Mouse (Mus musculus) heart, postnatal 25 days (tissue): ENCODE results near the gene Pnp. TPM values are rescaled to one million over a fixed set of nuclear protein-coding genes. Genes with fewer than 3 reads are reported as not detected.
"Not testable (repeated sequence)": the region's sequence is repeated elsewhere in the genome, so short reads cannot be mapped to it uniquely, and the experiment has no call there.

ENCODE experiments used
- DNase-seq: peaks from one replicate; pipeline ENCODE4 v3.0.0; 2022; ENCODE audit warnings: low spot score
- intact Hi-C: fragments of 180-260 bp; cut with DNase I; formaldehyde crosslinking; loops from one replicate; pipeline ENCODE4 v1.15.1; 2025
- total RNA-seq, 2 experiments: library from RNA; stranded (reverse); gene quantifications; 2 replicates each; pipeline ENCODE4 v1.2.3; 2021

The Pnp gene
- 10 to 100 TPM; 12.2 to 13.5 TPM for total RNA-seq

- DNase-seq: peak; percentile 99
- intact Hi-C loops: loop anchor here (5.0 kb wide), 3 partner anchors 46 to 131 kb away; no protein-coding TSS in a partner anchor
Observed at GRCm38 (mm10) chr14:50930754-50931492, at the start of gene Pnp, which contains the start of gene Pip4p1. TSS of gene Pnp (plus strand) at chr14:50931082. TSS of gene Pip4p1 (minus strand) at chr14:50930856.

DNA sequence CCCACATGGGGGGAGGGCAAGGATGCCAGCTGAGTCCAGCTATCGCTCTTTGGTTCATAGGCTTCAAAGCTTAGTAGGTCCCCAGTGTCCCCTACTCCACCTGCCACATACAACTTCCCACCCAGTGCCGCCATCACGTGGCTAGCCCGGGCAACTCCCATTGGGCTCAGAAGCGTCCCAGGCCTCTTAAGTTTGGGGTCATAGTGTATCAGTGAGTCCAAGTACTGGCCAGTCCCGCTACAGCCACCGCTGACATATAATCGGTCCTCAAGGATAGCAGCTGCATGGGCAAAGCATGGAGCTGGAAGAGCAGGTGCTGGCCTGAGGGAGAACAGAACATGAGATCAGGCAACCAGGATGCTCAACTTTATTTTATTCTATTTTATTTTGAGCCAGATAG lies 39.3 kb upstream of the Pnp start:
- no peak for DNase-seq
- intact Hi-C loops: no loop called here

- DNase-seq: no peak
- intact Hi-C loops: no loop called here
Observed at GRCm38 (mm10) chr14:50892091-50892490, 38.8 kb upstream of the Pnp start.

DNA sequence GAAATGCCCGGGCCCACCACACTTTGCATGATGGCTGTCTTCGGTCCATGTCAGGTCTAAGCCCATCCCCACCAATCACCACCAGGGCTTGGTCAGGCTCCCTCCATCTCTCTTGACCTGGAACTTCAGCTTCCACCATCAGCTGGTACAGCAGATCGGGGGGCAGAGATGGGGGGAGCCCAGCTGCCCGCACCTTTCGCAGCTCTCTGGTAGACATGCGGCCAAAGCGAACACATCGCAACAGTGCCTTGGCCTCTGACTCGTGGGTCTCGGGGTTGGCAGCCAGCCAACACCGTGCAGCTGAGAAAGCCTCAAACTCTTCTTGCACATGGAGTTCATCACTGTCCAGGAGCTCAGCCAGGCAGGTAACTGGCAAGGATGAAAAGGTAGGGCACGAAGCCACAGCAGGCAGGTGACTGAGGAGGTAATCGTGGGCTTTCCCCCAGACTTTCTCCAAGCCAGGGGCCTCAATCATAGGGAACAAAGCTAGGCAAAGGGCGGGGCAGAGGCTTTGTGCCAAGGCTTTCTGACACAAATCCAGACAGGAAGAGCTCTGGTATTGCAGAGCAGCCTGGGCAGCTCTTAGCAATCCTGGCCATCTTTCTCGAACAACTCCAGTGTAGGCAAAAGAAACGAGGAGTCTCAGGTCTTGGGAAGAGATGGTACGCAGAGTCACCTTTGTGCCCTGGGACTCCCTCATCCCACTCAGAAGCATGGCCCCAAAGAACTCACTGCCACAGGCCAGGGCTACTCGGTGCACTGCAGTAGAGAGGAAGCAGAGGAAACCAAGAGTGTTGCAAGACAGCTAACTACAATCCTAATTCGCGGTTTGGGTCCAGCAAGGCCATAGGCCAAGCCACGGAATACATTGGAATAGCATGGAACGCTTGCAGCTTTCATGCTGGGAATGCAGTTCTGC lies 38.1 kb upstream of the Pnp start:
- intact Hi-C loops: no loop called here
- DNase-seq: no peak

DNA sequence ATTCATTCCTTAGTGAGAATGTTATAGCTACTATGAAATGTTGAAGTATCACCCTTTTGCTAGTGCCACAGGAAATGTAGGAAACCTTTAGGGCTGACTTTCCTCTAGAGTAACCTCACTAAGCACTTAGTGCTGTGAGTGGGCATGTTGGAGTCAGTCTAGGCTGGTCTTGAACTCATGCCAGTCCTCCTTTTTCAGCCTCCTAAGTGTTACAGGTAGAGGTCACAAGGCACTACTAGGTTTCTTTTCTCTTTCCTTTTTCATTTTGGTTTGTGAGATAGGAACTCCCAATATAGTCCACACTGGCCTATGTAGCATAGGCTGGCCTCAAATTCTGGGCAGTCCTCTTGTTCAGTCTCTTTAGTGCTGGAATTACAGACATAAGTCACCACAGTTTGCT lies 35.5 kb upstream of the Pnp start:
- DNase-seq: no peak
- intact Hi-C loops: no loop called here

DNA sequence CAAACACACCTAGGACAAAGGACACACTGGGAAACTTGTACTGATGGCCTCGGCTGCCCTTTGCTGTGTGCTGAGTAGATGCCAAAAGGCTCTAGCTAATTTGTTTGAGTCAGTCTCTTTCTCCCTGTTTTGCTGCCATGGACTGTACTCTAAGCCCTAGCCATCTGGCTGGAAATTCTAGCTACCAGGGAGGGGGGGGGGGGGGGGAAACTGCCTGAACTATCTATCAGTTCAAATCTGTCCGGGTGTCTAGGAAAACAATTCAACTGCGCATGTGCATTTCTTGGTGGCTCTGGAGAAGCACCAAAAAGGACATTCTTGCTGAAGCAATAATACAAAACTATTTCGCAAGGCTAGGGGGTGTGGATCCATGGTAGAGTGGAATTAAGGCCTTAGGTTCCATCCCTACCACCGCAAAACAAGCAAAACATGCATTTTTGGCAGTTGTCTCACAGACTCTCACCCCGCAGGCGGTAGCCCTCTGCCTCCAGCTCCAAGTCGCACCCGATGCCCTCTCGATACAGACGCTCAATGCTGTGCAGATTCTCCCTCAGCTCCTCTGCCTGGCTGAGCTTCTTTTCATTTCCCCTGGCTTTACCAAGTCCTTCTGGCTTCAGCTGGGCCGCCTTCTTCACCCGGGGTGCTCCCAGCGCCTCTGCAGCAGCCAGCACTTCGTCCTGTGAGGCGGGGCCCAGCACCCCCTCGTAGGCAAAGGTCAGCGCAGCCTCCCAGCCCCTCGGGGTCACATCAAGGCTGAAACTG lies 34.7 kb upstream of the Pnp start:
- intact Hi-C loops: no loop called here
- DNase-seq: peak; percentile 66

DNA sequence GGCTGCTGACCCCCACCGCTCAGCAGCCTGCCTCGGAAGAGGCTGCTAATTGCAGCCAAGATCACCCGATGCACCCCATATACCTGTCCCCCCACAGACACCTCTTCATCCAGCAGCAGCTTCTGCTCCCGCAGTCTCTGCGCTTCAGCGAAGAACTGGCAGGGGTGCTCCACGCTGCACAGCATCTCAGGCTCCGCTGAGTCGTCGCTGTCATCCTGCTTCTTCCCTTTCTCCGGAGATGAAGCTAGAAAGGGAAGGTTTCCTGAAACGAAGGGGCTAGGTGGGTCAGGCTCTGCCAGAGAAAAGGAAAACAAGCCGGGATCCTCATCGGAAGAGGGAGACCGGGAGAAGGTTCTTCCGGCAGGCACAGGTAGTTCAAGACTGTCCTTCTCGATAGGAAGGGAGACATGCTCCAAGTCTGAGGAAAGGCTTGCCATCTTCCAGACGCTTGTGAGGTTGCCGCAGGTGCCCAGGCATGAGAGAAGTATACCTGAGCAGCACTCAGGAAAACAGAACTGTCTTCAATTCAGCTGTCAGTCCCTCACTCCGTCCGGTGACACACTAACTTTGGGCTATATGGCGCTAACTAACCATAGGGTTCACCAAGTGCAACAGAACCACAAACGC lies 34.0 kb upstream of the Pnp start:
- intact Hi-C loops: no loop called here
- no peak for DNase-seq

DNA sequence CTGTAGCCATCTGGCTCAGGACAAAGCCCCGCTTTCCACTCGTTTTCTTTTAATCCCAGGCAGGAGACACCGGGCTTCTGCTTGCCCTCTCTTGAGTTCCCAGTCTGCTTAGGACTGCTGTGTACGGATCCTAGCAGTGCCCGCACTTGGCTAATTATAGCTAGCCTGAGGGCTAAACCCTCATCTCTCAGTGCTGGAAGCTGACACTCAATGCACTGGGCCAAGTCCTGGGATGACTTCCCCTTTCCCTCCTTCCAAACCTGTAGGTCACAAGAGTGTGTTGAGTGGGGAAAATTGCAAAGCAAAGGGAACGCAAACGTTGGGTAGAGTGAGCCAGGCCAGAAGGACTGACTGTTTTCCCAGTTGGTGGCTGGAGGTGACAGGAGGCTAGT lies 33.5 kb upstream of the Pnp start, which contains the start of gene Klhl33:
TSS of gene Klhl33 (minus strand) at position 134 of the 392 bp plus-strand sequence.
- intact Hi-C loops: no loop called here
- no peak for DNase-seq

DNA sequence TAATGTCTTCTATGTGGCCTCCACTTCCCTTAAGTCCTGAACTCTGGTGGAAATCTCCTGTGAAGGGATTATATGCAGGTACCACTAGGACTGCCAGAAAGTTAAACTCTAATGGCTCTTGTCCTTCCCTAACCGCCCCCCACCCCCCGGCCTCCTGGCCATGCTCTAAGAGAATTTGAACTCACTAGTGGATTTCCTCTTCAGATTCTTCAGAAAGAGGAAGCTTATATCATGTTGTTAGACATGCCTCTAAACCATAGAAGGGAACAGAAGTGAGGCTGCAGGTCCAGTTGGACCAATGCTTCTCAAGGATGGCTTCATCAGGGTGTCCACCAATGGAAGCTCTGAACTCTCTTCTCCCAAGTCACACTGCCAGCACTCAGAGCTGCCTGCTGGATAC lies 32.9 kb upstream of the Pnp start:
- DNase-seq, intact Hi-C loops: not testable (repeated sequence)

DNA sequence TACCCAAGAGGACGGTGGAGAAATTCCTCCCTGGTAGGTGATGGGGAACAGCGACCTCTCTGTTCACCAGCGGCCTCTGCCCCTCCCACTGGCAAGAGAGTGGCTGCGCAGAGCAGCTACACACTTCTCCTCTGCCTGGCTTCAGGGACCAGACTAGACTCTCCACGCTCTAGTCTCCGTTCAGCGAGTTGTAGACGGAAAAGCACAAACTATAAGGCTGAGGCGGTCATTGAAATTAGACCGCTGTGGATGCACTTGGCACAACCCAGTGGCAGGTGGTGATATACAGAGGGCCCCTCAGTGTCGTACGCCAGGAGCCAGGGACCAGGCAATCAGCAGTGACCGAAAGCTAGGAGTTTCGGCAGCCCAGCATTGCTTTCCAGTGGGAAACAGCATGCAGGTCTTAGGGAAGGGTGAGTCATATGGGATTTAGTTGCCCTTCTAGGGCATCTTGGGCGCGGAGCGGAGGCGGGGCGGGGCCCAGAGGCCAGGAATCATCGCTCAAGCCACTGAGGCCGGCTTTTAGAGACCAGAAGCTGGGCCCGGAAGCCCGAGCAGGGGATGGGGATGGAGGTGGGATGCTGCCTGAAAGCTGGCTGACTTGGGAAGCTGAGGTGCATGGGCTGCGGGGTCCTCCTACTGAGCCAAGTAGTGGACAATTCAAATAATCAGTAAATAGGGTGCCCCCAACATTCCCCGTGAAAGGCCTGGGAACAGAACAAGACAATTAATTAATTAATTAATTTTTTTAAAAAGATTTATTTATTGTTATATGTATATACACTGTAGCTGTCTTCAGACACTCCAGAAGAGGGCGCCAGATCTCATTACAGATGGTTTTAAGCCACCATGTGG lies 26.7 kb upstream of the Pnp start:
- no peak for DNase-seq
- intact Hi-C loops: no loop called here

- no peak for DNase-seq
- intact Hi-C loops: no loop called here
Observed at GRCm38 (mm10) chr14:50904828-50905129, 26.1 kb upstream of the Pnp start.

DNA sequence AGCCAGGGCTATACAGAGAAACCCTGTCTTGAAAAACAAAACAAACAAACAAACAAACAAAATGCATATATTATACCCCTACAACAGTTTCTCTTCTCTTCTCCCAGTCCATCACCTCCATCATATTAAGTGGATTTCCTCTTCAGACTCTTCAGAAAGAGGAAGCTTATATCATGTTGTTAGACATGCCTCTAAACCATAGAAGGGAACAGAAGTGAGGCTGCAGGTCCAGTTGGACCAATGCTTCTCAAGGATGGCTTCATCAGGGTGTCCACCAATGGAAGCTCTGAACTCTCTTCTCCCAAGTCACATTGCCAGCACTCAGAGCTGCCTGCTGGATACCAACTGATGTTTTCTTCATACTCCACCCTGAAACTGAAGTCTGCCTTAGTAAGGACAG lies 25.6 kb upstream of the Pnp start:
- intact Hi-C loops, DNase-seq: not testable (repeated sequence)

DNA sequence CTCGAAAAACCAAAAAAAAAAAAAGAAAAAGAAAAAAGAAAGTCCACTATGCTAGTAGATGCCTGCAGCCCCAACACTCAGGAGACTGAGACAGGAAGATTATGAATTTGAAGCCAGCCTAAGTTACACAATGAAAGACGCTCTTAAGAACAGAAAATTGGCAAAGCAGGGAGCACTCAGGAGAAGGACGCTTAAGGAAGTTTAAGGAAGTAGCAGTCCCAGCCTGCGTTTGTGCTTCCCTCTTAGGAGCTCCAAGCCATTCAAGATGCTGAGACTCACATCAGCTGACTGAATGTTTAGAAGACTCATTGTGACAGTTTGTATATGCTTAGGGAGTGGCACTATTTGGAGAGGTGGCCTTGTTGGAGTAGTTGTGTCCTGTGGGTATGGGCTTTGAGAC lies 22.8 kb upstream of the Pnp start:
- intact Hi-C loops: no loop called here
- no peak for DNase-seq

GRCm38 (mm10) chr14:50911356-50911755 lies 19.5 kb upstream of the Pnp start:
- intact Hi-C loops: no loop called here
- DNase-seq: no peak

DNA sequence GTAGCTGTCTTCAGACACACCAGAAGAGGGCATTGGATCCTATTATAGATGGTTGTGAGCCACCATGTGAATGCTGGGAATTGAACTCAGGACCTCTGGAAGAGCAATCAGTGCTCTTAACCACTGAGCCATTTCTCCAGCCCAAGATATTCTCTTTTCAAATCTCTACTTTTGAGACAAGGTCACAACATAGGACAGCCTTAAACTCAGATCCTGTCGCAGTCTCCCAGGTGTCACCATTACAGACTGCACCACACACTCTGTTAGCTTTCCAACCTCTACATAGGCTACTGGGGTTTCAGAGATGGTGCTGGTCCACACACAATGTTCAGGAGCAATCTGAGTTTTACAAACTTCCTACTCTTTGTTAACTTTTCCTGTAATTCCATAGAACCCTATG lies 7.4 kb upstream of the Pnp start:
- intact Hi-C loops: loop anchor here (5.0 kb wide), 1 partner anchor 51 kb away; the partner anchor contains the start of gene Tep1
- not testable (repeated sequence) for DNase-seq

DNA sequence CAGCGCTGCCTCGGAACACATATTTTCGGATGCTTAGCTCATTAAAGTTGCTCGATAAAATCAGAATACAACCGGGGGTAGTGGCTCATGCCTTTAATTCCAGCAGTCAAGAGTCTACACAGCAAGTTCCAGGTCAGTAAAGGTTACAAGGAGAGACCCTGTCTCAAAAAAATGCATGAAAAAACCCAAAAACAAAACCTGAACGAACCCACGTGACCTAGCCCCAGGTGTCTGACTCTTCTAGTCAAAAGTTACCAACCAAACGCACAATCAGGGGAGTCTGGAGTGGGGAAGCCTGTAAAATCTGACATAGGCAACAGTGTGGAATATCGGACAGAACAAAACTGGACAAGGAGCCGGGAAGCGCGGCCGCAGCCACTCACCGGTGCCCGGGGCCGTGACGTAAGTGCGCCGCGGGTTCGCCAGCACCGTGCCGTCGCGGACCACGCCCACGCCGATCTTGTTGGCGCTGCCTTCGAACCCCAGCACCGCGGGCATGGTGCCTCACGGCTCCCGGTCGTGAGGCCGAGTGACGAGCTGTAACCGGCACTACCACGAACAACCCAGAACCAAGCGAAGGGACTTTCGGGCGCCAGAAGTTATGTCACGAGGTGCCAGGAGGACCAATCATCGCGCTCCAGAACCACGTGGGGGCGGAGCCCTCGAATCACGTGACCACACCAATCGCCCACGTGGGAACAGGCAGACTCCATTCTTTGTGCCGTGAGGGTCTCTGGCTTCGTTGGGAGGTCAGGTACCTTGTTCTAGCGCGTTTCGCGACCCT lies 6.4 kb upstream of the Pnp start, which contains the start of the genes Osgep and Apex1:
TSS of gene Osgep (minus strand) at position 613 of the 784 bp plus-strand sequence.
TSS of gene Apex1 (plus strand) at position 688 of the 784 bp plus-strand sequence.
- DNase-seq: peak; percentile 93
- intact Hi-C loops: loop anchor here (5.0 kb wide), 3 partner anchors 52 to 163 kb away; partner anchors contain the start of genes Ccnb1ip1, Parp2 and Tep1

DNA sequence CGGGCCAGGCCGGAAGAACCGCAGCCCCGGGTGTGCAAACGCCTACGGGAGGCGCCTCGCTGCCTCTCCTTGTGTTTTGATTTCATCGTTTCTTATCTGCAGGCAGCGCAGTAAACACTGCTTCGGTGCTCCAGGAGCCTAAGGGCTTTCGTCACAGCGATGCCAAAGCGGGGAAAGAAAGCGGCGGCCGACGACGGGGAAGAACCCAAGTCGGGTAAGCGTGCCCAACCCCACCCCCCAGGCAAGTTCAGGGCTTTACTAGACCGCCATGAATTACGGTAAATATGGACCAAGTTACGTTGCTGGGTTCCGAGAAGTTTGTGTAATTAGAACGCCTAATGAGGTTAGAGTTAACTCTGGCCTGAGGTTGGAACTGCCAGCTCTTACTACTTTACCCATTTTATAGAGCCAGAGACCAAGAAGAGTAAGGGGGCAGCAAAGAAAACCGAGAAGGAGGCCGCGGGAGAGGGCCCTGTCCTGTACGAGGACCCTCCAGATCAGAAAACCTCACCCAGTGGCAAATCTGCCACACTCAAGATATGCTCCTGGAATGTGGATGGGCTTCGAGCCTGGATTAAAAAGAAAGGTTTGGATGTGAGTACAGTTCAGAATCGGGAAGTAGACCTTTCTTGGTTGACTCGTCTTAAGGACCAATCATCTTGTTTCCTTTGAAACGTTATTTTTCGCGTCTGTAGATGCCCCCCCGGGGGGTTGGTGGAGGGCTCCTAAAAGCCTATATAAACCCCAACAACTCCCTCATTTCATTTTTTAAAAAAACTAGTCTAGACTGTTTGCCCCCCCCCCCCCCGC lies 5.6 kb upstream of the Pnp start:
- no peak for DNase-seq
- intact Hi-C loops: loop anchor here (5.0 kb wide), 2 partner anchors 118 to 162 kb away; partner anchors contain the start of genes Ccnb1ip1 and Parp2
